Mouse (Mus musculus) stomach, postnatal 0 days (tissue): ENCODE measurements around the gene Prpsap1. TPM values are rescaled to one million over a fixed set of nuclear protein-coding genes. Genes with fewer than 3 reads are reported as not detected.

Source experiments
- ATAC-seq: fragments of 200-750 bp; cut with Nextera tagmentation; 2 replicates; pipeline ENCODE4 v1.8.0; 2017; ENCODE audit not compliant: low FRiP score, low TSS enrichment
- DNase-seq: peaks from one replicate; pipeline ENCODE4 v3.0.0-alpha.2; 2016; ENCODE audit warnings: low spot score
- H3K27ac ChIP-seq: fragments of 300-500 bp; sonication (generic); replicated peaks from 2 replicates; pipeline ENCODE4 v1.5.1; 2014; ENCODE audit warnings: mild to moderate bottlenecking, control low read depth
- H3K27me3 ChIP-seq: fragments of 300-500 bp; sonication (generic); 2 replicates; pipeline ENCODE4 v1.6.1; 2014; ENCODE audit warnings: low read length; ENCODE audit not compliant: control insufficient read depth, insufficient read depth
- H3K36me3 ChIP-seq: fragments of 300-500 bp; sonication (generic); 2 replicates; pipeline ENCODE4 v1.6.1; 2014; ENCODE audit warnings: low read length, mixed read lengths; ENCODE audit not compliant: control insufficient read depth, insufficient read depth
- H3K4me1 ChIP-seq: fragments of 300-500 bp; sonication (generic); replicated peaks from 2 replicates; pipeline ENCODE4 v1.6.1; 2014; ENCODE audit warnings: antibody characterized with exemption; ENCODE audit not compliant: control insufficient read depth, insufficient read depth
- H3K4me2 ChIP-seq: fragments of 300-500 bp; sonication (generic); replicated peaks from 2 replicates; pipeline ENCODE4 v1.6.1; 2014; ENCODE audit warnings: low read depth, mild to moderate bottlenecking, control low read depth, moderate library complexity
- H3K4me3 ChIP-seq: fragments of 300-500 bp; sonication (generic); 2 replicates; pipeline ENCODE4 v1.5.1; 2014; ENCODE audit warnings: low read depth, low read length, control low read depth
- H3K9ac ChIP-seq: fragments of 300-500 bp; sonication (generic); 2 replicates; pipeline ENCODE4 v1.6.1; 2014; ENCODE audit warnings: mild to moderate bottlenecking, low read length, control low read depth, mixed read lengths
- H3K9me3 ChIP-seq: fragments of 300-500 bp; sonication (generic); 2 replicates; pipeline ENCODE4 v1.6.1; 2016; ENCODE audit warnings: low read length; ENCODE audit not compliant: control insufficient read depth
- CTCF ChIP-seq: IDR thresholded peaks from 2 replicates; pipeline ENCODE4 v1.5.1; 2016; ENCODE audit warnings: antibody characterized with exemption, low read depth, mild to moderate bottlenecking, moderate library complexity
- EP300 ChIP-seq: optimal IDR thresholded peaks from 2 replicates; pipeline ENCODE3; 2016; ENCODE audit warnings: antibody characterized with exemption
- WGBS: fragments of 180-500 bp; shearing (Covaris S2); extraction: QIAGEN DNeasy Blood & Tissue Kit; methylation state at CpG from one replicate; pipeline ENCODE4 v1.1.7; 2014; 5-methylcytosine and 5-hydroxymethylcytosine counted together
- polyA plus RNA-seq: library from polyadenylated mRNA; unstranded; fragments of >200 nt; fragmentation: Nextera tagmentation; extraction: Ambion mirVana; gene quantifications from 2 replicates; pipeline ENCODE4 v1.2.1, GENCODE M21; 2015

The Prpsap1 gene
- polyA plus RNA-seq: 94.0 and 97.1 TPM in 2 replicates

GRCm38 (mm10) chr11:116493795-116494252 is at the start of gene Prpsap1:
Prpsap1 (minus strand) TSS chr11:116494202.
- Histone ChIP-seq H3K4me3 (no peak within 1 kb of the TSS), H3K9ac (no peak within 1 kb of the TSS), H3K9me3 (no peaks in the 10 kb centered on the region), H3K4me1 (peaks cover under 1% of the 10 kb centered on the region; the same call in 1 of the 2 replicates), H3K36me3 (no peaks in the 10 kb centered on the region), H3K27me3 (no peaks in the 10 kb centered on the region), H3K27ac (peak within 1 kb of the TSS; percentile 92), H3K4me2 (no peak within 1 kb of the TSS)
- 31% methylated on average over 4 of the region's 4 CpGs for WGBS
- peak; percentile 59 for DNase-seq
- ATAC-seq: peak; percentile 9; the same call in 1 of the 2 replicates
- TF ChIP-seq EP300: no peak
- TF ChIP-seq CTCF: peak; percentile 86

DNA sequence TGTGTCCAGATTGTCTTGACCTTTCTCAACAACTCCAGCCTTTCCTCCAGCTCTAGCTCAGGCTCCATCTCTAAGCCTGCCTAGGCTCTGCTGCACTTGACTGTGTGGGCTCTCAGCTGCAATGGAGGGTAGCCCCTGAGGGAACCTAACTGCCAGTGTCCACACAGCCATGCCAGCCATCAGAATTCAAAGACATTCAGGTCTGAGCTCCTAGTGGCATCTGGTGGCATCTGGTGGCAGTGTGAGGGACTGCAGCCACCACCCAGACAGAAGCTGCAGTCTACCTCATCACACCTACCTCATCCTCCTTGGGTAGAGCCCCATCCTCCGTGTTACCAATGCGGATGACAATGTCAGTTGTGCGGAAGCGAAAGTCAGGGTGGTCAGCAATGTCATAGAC is 49.1 kb upstream of the Prpsap1 start:
- Histone ChIP-seq H3K27me3 (no peaks in the 10 kb centered on the region), H3K4me1 (no peaks in the 10 kb centered on the region), H3K9me3 (no peaks in the 10 kb centered on the region), H3K4me3 (no peak overlapping the region), H3K4me2 (no peak overlapping the region), H3K9ac (no peak overlapping the region), H3K36me3 (peaks cover 42% of the 10 kb centered on the region), H3K27ac (no peak overlapping the region)
- DNase-seq: peak; percentile 57
- ATAC-seq: no peak; the same call in 1 of the 2 replicates
- WGBS: 82% methylated on average over 4 of the region's 4 CpGs
- no peak for TF ChIP-seq EP300
- peak; percentile 86 for TF ChIP-seq CTCF

DNA sequence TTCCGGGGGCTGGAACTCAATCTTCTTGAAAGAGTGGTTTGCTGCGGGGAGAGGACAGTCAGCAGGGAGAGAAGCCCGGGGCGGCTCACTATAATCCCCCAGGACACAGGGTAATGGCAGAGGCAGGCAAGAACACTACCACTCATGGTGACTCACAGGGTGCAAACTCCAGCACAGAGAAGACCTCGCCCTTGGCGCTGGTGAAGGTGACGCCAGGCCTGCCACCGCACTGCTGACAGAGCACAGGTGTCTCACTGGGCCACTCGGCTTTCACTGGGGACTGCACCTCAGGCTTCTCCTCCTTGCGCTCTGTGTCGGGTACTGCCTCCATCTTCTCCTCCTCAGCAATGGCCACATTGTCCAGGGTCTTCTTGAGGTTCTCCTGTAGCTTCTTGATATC is 47.2 kb upstream of the Prpsap1 start:
- H3K4me3 ChIP-seq: no peak overlapping the region
- 86% methylated on average over 11 of the region's 11 CpGs for whole genome bisulfite sequencing
- H3K36me3 ChIP-seq: peaks cover 42% of the 10 kb centered on the region

GRCm38 (mm10) chr11:116538142-116538735 is 44.2 kb upstream of the Prpsap1 start:
- DNase-seq: no peak
- WGBS: 86% methylated on average over 12 of the region's 12 CpGs
- Histone ChIP-seq H3K27me3 (no peaks in the 10 kb centered on the region), H3K4me2 (no peak overlapping the region), H3K9me3 (no peaks in the 10 kb centered on the region), H3K4me3 (no peak overlapping the region), H3K27ac (no peak overlapping the region), H3K36me3 (peaks cover 27% of the 10 kb centered on the region), H3K4me1 (0 out of 2 replicates have a peak, but pooled peaks cover 2% of the 10 kb centered on the region), H3K9ac (no peak overlapping the region)
- no peak for ATAC-seq
- TF ChIP-seq EP300 (no peak), CTCF (no peak)

More for the DNA sequence above, 47.2 kb upstream of the Prpsap1 start:
- Histone ChIP-seq H3K4me2 (no peak overlapping the region), H3K27me3 (no peaks in the 10 kb centered on the region), H3K27ac (no peak overlapping the region), H3K9me3 (no peaks in the 10 kb centered on the region), H3K9ac (no peak overlapping the region), H3K4me1 (no peaks in the 10 kb centered on the region)
- TF ChIP-seq CTCF (no peak), EP300 (no peak)
- DNase-seq (no peak), ATAC-seq (peak; percentile 68)

DNA sequence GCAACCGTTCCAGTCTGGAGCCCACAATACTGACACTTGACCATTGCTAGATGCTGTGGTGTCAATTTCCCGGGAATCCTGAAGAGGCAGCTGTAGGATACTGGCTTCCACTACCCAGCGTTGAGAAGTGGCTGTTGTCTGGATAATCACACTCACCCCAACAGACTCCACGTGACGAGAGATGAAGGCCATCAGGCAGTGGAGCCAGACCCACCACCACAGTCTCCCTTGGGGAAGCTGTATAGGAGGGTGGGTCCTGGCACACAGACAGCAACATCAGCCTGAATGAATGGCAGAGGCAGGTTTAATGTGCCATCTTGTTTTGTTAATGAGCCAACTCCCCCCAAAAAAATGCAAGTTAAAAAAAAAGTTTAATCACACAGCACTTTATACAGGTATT is 43.4 kb upstream of the Prpsap1 start:
- Histone ChIP-seq H3K9me3 (no peaks in the 10 kb centered on the region), H3K36me3 (peaks cover 20% of the 10 kb centered on the region), H3K4me1 (0 out of 2 replicates have a peak, but pooled peaks cover 2% of the 10 kb centered on the region), H3K4me2 (no peak overlapping the region), H3K4me3 (no peak overlapping the region), H3K27ac (no peak overlapping the region), H3K9ac (no peak overlapping the region), H3K27me3 (no peaks in the 10 kb centered on the region)
- TF ChIP-seq EP300 (no peak), CTCF (no peak)
- no peak for DNase-seq
- 69% methylated on average over 5 of the region's 5 CpGs for WGBS
- ATAC-seq: no peak

GRCm38 (mm10) chr11:116536685-116537084 is 42.7 kb upstream of the Prpsap1 start:
- 93% methylated on average over 7 of the region's 7 CpGs for WGBS
- ATAC-seq: no peak

More at GRCm38 (mm10) chr11:116536685-116537084, 42.7 kb upstream of the Prpsap1 start:
- no peak overlapping the region for H3K4me3 ChIP-seq
- H3K9me3 ChIP-seq: no peaks in the 10 kb centered on the region
- no peak overlapping the region for H3K27ac ChIP-seq
- peaks cover 19% of the 10 kb centered on the region for H3K36me3 ChIP-seq
- no peak overlapping the region for H3K9ac ChIP-seq
- no peak for DNase-seq
- TF ChIP-seq CTCF (no peak), EP300 (no peak)
- no peaks in the 10 kb centered on the region for H3K27me3 ChIP-seq
- 0 out of 2 replicates have a peak, but pooled peaks cover 2% of the 10 kb centered on the region for H3K4me1 ChIP-seq
- H3K4me2 ChIP-seq: no peak overlapping the region
